Mouse (Mus musculus) layer of hippocampus, adult 2 months (tissue): ENCODE data around the gene Zglp1. TPM values are rescaled to one million over a fixed set of nuclear protein-coding genes. Genes with fewer than 3 reads are reported as not detected.

Experiments
- DNase-seq, 2 experiments: peaks; one replicate each; pipeline ENCODE4 v3.0.0; 2022; ENCODE audit warnings: low spot score in 2 of 2
- H3K27ac ChIP-seq: fragments of 200-600 bp; 2 replicates; pipeline ENCODE4 v1.8.1; 2022
- H3K4me3 ChIP-seq: fragments of 200-600 bp; 2 replicates; pipeline ENCODE4 v1.8.1; 2022; ENCODE audit warnings: mild to moderate bottlenecking
- CTCF ChIP-seq: fragments of 200-600 bp; conservative IDR thresholded peaks from 2 replicates; pipeline ENCODE4 v1.8.1; 2022; ENCODE audit warnings: antibody characterized with exemption, mild to moderate bottlenecking, moderate library complexity
- long read RNA-seq, 2 experiments: library from polyadenylated mRNA; stranded (forward); transcript quantifications; one replicate each; pipeline ENCODE4 v2.0.0; 2021; ENCODE audit warnings: borderline mapping rate in 2 of 2
- total RNA-seq, 2 experiments: library from RNA; stranded (reverse); gene quantifications; 2 replicates each; pipeline ENCODE4 v1.2.3; 2021

The Zglp1 gene
- under 1 TPM in 1 of 2 experiments, not detected in 1; 0.71 TPM for total RNA-seq
- long read RNA-seq, experiment 1: 0 reads
- long read RNA-seq, experiment 2: 0 reads

- Histone ChIP-seq H3K4me3 (no peak within 1 kb of the TSS), H3K27ac (no peak within 1 kb of the TSS)
- DNase-seq: no peak
- no peak for TF ChIP-seq CTCF
Observed at GRCm38 (mm10) chr9:21067006-21067684, at the start of gene Zglp1. Gene Zglp1 (minus strand): TSS chr9:21067093.

GRCm38 (mm10) chr9:21115105-21115504 lies 48.2 kb upstream of the Zglp1 start:
- Histone ChIP-seq H3K27ac (no peak overlapping the region), H3K4me3 (no peak overlapping the region)
- no peak for TF ChIP-seq CTCF
- DNase-seq: no peak

GRCm38 (mm10) chr9:21114190-21114589 lies 47.3 kb upstream of the Zglp1 start:
- Histone ChIP-seq H3K4me3 (no peak overlapping the region), H3K27ac (peak overlapping the region; percentile 39; the same call in 1 of the 2 replicates)
- TF ChIP-seq CTCF: no peak
- no peak for DNase-seq

- DNase-seq: no peak
- no peak overlapping the region for H3K27ac ChIP-seq
- TF ChIP-seq CTCF: no peak
- H3K4me3 ChIP-seq: no peak overlapping the region
Observed at GRCm38 (mm10) chr9:21113751-21114150, 46.9 kb upstream of the Zglp1 start.

GRCm38 (mm10) chr9:21107607-21108237 lies 40.8 kb upstream of the Zglp1 start:
- no peak for TF ChIP-seq CTCF
- Histone ChIP-seq H3K27ac (no peak overlapping the region), H3K4me3 (no peak overlapping the region)
- no peak for DNase-seq

DNA sequence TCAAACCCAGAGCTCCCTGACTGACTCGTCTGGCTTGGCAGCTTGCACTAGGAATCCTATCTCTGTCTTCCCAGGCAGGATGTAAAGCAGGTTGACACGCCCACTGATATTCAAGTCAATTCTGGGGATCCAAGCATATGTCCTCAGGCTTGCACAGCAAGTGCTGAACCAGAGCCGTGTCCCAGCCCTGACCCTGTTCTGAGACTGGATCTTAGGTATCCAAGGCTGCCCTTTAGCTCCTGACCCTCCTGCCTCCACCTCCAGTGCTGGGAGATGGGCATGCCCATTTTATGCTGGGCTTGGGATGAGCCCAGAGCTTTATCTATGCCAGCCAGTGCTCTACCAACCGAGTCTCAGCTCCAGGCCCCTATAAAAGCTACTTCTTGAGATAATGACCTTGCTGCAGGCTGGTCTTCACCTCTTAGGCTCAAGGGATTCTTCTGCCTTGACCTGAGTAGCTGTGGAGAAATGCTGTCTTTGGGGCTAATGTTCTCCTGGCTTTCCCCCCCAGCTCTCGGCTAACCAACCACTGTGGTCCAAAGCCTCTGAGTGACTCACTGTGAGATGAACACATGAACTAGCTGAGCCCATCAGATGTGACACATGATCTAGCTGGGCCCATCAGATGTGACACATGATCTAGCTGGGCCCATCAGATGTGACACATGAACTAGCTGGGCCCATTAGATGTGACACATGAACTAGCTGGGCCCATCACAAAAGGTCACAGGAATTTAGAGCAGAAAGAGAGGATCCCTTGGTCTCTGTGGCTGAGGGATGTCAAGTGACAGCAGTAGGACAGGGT lies 39.1 kb upstream of the Zglp1 start:
- H3K4me3 ChIP-seq: no peak overlapping the region
- H3K27ac ChIP-seq: peak overlapping the region; percentile 33; the same call in 1 of the 2 replicates
- no peak for TF ChIP-seq CTCF
- no peak for DNase-seq

DNA sequence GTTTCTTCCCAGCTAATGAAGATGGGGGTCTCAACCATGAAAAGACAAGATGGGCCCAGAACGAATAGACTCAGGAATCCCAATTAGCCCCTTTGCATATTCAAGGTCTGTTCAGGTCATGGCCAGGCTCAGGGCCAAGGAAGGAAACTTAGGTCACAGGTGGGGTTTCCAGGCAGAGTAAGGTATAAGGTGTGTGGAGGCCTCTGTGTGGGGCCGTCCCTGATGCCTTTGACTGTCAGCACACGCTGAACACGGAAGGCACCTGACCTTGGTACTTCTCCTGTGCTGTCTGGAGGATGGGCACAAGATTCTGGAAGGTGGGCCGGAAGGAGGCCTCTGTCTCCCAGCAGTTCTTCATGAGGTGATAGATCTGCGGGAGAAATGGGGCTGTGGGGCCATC lies 37.9 kb upstream of the Zglp1 start:
- no peak for TF ChIP-seq CTCF
- Histone ChIP-seq H3K27ac (no peak overlapping the region), H3K4me3 (no peak overlapping the region)

GRCm38 (mm10) chr9:21102076-21102475 lies 35.2 kb upstream of the Zglp1 start:
- no peak for DNase-seq
- TF ChIP-seq CTCF: no peak
- Histone ChIP-seq H3K4me3 (no peak overlapping the region), H3K27ac (no peak overlapping the region)

More for the DNA sequence above, 37.9 kb upstream of the Zglp1 start:
- DNase-seq: no peak

DNA sequence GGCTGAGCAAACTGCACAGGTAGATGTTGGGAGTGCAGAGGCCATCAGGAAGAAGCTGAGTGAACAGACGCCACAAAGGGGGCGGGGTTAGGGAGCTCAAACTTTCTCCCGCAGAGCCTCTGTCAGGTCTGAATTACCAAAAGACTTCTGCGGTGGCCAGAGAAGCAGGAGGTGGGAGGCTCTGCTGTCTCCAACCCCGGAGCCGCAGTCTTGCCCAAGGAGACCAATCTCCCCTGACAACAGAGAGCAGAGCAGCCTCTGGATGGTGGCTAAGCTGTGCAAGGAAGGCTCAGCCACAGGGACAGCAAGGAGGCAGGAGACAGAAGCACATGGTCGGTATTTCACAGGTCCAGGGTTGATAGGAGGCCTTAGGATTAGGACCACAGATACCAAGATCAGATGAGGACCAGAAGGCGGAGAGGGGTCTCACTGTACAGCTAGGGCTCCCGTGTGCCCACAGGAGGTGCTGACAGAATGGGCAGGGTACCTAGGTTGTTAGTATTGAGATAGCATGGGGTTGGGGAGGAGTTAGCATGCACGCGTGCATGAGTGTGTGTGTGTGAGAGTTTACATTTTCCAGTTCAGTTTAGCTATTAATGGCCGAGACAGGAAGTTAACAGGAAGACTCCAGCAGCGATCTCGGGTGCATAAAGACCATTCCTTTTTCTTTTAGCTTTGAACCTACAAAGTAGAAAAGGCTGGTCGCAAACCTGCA lies 33.7 kb upstream of the Zglp1 start:
- TF ChIP-seq CTCF: no peak
- no peak overlapping the region for H3K27ac ChIP-seq
- no peak overlapping the region for H3K4me3 ChIP-seq
- no peak for DNase-seq

- no peak overlapping the region for H3K4me3 ChIP-seq
- no peak for TF ChIP-seq CTCF
- H3K27ac ChIP-seq: peak overlapping the region; percentile 88
- DNase-seq: peak; percentile 58 to 68
Observed at GRCm38 (mm10) chr9:21097793-21098192, 30.9 kb upstream of the Zglp1 start.

GRCm38 (mm10) chr9:21095958-21096357 lies 29.1 kb upstream of the Zglp1 start:
- Histone ChIP-seq H3K4me3 (no peak overlapping the region), H3K27ac (peak overlapping the region; percentile 88; the same call in 1 of the 2 replicates)
- DNase-seq: no peak
- no peak for TF ChIP-seq CTCF

DNA sequence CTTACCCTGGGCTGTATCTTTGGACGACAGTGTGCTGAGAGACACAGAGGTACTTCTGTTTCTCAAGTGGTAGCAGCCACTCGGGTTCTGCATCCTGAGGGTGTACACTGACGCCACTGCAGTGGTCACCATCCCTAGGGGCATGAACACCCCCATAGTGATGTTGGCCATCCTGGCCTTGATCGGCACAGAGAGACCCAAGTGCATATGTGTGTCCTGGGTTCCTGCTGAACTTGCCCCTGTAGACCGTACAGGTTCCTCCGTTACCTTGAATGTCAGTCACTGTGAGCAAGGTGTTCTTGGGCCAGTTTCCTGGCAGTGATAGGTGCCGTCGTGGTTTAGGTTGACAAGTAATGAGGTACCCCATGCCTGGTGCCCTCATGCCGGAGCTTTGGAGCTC lies 26.5 kb upstream of the Zglp1 start:
- no peak overlapping the region for H3K27ac ChIP-seq
- no peak overlapping the region for H3K4me3 ChIP-seq
- DNase-seq: no peak
- no peak for TF ChIP-seq CTCF

DNA sequence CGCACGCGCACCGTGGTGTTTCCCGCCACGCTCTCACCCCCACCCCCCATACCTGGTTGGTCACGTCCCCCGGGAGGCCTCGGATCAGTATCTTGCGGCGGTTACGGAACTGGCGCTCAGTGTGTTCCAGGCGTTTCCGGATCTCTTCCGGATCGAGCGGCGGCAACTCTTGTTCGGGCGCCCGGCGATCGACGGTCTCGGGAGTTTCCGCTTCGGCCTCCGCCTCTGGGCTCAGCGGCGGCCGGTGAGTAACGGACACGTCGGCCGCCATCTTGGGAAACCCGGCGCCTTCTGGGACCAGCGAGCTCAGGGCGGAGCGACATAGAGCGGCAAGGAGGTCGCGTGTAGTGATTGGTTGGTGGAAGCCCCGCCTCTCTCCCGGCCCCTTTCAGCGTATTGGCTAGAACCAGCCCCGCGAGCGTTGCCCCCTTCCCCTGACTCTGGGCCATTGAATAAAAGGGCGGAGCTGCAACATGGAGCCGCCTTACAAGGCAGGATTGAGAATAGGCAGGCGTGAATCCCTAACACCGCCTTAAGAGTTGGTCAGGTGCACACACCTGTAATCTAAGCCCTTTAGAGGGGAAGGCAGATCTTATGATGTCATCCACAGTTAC lies 24.9 kb upstream of the Zglp1 start, which contains the start of the genes Gm38431 and Raver1:
TSS of gene Gm38431 (minus strand) at position 291 of the 614 bp plus-strand sequence.
TSS of gene Raver1 (minus strand) at position 302 of the 614 bp plus-strand sequence.
- Histone ChIP-seq H3K4me3 (peak within 1 kb of the TSS; percentile 86), H3K27ac (peak within 1 kb of the TSS; percentile 85)
- DNase-seq: peak; percentile 96 to 99
- no peak for TF ChIP-seq CTCF
